Mouse (Mus musculus) kidney, adult 11 months (tissue): ENCODE data around the gene Masp1.

Experiments used
- DNase-seq: peaks from one replicate; pipeline ENCODE4 v3.0.0; 2022

Gene Masp1

GRCm38 (mm10) chr16:23511166-23511935 lies 9.3 kb downstream of the Masp1 start:
- DNase-seq: peak; percentile 36

- no peak for DNase-seq
Measured at GRCm38 (mm10) chr16:23505904-23506687, 14.5 kb downstream of the Masp1 start.

DNA sequence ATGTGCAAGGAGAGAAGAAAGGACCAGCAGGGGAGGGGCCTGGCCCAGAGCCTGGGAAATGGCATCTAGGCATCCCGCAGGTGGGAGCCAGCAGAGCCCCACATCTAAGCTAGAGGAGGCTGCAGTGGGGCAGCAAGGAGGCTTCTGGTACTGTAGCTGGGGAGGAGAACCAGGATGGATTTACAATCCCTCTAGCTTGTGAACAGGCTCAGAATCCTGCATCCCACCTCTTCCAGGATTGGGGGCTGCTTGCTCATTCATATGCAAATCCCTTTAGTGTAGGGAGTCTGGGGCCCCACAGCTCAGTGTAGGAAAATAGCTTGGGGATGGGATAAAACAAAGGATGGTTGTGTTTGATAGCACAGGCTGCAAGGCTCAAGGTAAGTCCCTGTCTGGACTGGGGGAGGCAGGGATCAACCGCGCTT lies 16.3 kb downstream of the Masp1 start:
- no peak for DNase-seq

GRCm38 (mm10) chr16:23503351-23503750 lies 17.3 kb downstream of the Masp1 start:
- DNase-seq: no peak

GRCm38 (mm10) chr16:23502478-23502877 lies 18.1 kb downstream of the Masp1 start:
- DNase-seq: no peak

DNA sequence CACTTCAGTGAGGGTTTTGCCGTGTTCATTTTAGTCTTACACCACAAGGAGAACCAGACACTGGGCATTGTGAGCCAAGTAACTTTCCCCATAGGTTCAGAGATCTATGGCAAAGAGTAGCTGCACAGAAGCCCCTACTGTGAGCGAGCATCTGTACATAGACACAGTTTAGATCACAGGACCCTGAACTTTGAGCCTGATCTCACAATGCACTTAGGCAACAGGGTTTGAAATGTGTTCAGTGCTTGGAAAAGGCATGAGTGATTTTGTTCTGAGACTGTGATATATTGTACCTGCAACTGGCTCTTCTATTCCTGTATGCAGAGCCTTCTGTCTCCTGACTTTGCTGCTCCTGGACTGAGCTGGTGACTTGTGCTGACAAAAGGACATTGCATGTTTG lies 19.3 kb downstream of the Masp1 start:
- no peak for DNase-seq

- DNase-seq: no peak
Measured at GRCm38 (mm10) chr16:23500558-23500957, 20.1 kb downstream of the Masp1 start.

GRCm38 (mm10) chr16:23498691-23499131 lies 21.9 kb downstream of the Masp1 start:
- no peak for DNase-seq

DNA sequence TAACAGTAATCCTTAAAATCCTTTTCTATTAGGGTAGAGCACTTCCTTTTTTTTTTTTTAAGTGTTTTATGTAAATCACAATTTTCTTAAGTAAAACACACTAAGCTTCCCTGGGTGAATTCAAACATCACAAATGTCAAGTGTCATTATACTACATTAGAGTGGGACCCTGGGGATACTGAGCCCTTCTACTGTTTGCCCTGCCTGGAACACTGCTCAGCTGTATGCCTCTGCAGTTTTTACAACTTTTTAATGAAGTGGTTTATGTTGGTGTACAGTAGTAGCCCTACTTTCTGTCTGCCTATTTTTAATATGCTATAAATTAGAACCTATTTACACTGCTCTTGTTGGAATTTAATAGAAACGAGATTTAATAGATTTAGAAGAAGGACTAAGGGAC lies 22.7 kb downstream of the Masp1 start:
- no peak for DNase-seq

GRCm38 (mm10) chr16:23497440-23497839 lies 23.2 kb downstream of the Masp1 start:
- peak; percentile 6 for DNase-seq

DNA sequence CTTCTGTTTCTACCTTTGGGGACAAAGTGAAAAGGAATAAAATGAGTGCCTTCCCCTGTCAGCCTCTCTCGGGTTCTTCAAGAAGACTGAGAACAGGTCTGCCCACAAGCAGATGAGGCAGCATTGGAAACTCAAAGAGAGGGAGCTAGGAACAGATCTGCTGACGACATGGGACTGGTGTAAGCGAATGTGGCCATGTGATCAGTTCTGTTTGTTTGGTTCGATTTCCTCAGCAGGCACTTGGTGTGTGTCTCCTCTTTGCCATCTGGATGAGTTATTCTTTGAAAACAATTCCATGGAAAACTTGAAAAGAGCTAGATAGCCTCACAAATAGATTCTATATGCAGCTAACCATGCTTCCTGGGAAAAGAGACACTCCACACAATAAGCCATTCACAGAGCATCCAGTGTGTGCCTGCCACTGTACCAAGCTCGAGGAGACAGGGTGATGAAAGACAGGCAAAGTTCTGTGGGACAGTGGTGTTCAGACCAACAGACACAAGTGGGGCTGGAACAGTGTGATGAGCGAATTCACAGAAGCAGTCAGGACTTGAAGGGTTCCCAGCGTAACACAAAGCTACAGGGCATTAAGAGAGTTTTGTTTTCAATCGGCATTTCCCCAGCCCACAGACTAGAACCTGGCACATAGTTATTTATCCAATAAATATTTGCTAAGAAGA lies 24.2 kb downstream of the Masp1 start:
- no peak for DNase-seq

- DNase-seq: no peak
Measured at GRCm38 (mm10) chr16:23492783-23493182, 27.8 kb downstream of the Masp1 start.

DNA sequence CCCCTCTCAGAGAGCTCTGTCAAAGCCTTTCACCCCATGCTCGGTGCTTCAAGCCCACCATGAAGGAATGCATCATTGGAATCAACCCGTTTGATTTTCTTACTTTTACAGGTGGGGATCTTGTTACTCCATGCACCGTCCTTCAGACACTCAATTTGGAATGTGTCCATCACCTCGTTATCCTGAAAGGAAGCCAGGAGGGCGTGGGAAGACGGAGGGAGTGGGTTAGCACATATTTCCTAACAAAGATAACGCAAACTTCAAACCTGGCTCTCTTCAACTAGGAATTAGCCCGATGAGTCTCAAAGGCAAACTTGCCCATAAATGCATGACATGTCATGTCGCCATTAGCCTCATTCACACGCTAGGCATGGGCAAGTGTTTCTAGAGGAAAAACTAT lies 37.3 kb downstream of the Masp1 start:
- no peak for DNase-seq

DNA sequence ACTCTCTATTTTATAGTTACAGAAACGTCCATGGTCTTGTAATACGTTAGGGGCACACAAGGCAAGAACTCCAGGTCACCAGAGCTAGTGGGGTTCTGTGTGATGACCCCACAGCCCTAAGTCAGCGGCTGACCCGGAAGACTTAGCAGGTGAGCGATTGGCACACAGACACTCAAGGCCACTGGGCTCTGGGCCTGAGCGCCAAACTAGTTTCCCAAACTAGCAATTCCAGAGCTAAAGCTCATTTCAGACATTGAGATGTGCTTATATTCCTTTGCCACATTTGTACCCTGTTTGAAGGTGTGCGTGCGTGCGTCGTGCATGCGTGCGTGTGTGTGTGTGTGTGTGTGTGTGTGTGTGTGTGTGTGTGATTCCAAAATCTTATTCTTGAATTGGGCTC lies 37.8 kb downstream of the Masp1 start:
- DNase-seq: no peak

DNA sequence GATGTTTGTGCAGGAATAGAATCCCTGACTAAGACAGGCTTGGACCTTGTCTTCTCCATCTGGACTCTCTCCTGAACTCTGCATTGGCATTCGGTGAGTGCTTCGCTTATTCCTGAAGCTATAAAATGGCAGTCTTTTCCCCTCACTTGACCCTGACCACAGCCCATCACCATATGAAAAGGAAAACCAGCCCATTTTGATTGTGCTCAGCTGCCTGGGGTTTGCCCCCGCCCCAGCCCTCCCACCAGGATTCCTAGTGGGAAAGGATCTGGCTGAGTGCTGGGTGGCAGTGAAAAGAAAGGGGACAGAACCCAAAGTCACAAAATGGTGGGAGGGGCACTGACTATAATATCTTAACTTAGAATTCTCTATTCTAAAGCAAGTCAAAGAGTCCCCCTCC lies 38.4 kb downstream of the Masp1 start:
- no peak for DNase-seq

GRCm38 (mm10) chr16:23479872-23480603 lies 40.6 kb downstream of the Masp1 start:
- DNase-seq: no peak

- DNase-seq: no peak
Measured at GRCm38 (mm10) chr16:23476598-23476997, 44.0 kb downstream of the Masp1 start.

GRCm38 (mm10) chr16:23475651-23476050 lies 45.0 kb downstream of the Masp1 start:
- no peak for DNase-seq

GRCm38 (mm10) chr16:23472046-23472445 lies 48.6 kb downstream of the Masp1 start:
- DNase-seq: no peak

DNA sequence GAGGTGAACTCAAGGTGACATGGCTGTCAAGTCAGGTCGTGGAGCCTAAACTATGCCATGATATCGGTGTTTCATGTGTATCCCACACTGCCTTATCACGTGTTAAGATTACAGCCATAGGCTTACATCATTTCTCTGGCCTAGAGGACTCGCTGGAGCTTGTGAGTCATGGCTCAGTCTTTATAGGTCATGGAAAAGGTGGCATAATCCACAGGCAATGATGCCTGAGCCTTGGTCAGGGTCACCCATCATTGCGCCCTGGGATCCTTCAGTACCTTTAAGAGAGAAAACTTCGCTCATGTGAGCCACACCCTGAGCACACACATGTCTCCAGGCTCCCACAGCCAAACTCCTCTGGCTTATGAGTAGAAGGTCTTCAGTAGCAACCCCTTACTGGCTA lies 49.1 kb downstream of the Masp1 start:
- no peak for DNase-seq

- no peak for DNase-seq
Measured at GRCm38 (mm10) chr16:23463671-23464347, 56.8 kb downstream of the Masp1 start.

DNA sequence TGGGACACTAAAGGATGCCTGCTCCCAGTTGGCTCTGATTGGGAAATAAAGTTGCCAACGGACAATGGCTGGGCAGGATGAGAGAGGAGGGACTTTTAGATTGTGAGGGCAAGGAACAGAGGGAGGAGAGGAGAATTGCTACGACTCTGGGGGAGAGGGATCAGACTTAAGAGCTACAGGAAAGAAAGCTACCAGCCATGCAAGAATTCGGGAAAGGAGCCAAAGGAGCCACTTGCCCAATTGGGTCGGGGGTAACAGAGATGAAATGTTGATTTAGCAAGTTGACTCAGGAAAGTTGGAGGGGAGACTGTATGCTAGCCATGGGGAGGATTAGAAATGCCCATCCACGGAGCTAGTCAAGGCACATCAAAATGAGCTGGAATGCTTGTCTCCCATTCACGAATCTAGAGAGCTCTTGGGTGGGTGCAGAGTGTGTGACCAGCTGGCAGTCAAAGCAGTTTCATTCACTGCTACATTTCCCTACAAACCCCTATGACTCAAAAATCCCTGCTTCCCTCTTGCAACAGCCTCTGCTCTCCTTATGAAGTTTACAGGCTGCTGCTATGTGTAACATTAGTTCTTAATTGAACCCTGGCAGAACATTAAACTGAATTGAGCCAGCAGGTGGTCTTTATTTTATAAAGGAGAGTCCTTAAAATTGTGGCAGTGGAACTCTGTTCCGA lies 61.6 kb downstream of the Masp1 start:
- DNase-seq: no peak
